Mouse (Mus musculus) megakaryocyte, embryonic 14.5 days (primary cell): ENCODE measurements around the gene C1qtnf4.

ENCODE experiments used
- FLI1 ChIP-seq: IDR thresholded peaks from 2 replicates; pipeline ENCODE4 v1.6.1; 2012; ENCODE audit warnings: low read length, inconsistent platforms, mixed read lengths
- GATA1 ChIP-seq: IDR thresholded peaks from 3 replicates; pipeline ENCODE4 v1.6.1; 2012; ENCODE audit warnings: mixed read lengths, low read length, inconsistent platforms, borderline replicate concordance

DNA sequence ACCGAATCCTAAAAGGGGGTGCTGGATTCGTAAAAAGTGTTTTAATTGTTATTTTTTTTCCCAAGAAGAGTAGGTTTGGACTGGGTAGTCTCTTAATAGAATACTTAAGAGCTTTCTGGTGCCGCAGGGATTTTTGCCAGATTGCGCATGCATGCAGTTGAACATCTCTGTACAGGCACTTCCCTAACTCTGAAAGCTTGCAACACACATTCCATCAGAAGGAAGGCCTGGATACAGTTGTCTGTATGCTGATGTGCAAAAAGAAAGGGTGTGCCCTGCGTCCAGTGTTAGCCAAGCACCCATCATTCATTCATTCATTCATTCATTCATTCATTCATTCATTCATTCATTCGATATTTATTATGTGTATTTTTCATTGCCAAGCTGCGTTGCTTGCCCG lies 54.1 kb downstream of the C1qtnf4 start:
- TF ChIP-seq GATA1 = no peak
- no peak for TF ChIP-seq FLI1
